Mouse (Mus musculus): Measurements from ENCODE around the gene Lrrk1. TPM values are rescaled to one million over a fixed set of nuclear protein-coding genes. Genes with fewer than 3 reads are reported as not detected.
A peak's percentile ranks its signal among the peaks of the same experiment; 100 is the strongest.

The Lrrk1 gene
- polyA plus RNA-seq, 1 experiment from 2014 or later, result 15.4 TPM

DNA sequence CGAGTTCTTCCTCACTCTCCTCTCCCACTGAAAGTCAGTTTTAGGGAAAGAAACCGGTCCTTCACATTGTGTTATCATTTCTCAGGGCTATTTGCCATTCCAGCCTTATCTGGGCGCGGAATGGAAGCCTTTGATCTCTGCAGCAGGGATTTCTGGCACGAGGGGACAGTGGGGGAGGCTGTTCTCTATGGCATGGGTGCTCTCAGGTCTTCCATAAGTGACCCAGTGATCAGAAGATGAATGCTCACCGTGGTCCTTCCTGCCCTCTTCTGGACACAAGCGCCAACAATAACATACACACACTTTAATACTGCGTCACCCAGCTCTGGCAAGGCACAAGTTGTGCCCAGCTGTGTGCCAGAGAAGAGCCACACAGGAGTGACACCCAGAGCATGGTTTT lies 18.8 kb upstream of the Lrrk1 start:
- H3K36me3 ChIP-seq (ENCODE audit: control insufficient read depth, insufficient read depth, low read length), result no peaks in the 10 kb centered on the region
- H3K4me3 ChIP-seq (ENCODE audit: low read length), result no peak overlapping the region
- no peak overlapping the region for H3K9ac ChIP-seq (ENCODE audit: low read depth, low read length)
- H3K27ac ChIP-seq (ENCODE audit: low read length), result no peak overlapping the region
- 61% methylated on average over 8 of the region's 8 CpGs for WGBS
- ATAC-seq, result no peak
- H3K9me3 ChIP-seq (ENCODE audit: control insufficient read depth, low read length), result no peaks in the 10 kb centered on the region
- peaks cover 19% of the 10 kb centered on the region for H3K4me1 ChIP-seq (ENCODE audit: control insufficient read depth, insufficient read depth, low read length)
- H3K4me2 ChIP-seq (ENCODE audit: low read depth, low read length), result no peak overlapping the region
- H3K27me3 ChIP-seq (replicated peaks; ENCODE audit: control insufficient read depth, insufficient read depth, low read length), result no peaks in the 10 kb centered on the region

DNA sequence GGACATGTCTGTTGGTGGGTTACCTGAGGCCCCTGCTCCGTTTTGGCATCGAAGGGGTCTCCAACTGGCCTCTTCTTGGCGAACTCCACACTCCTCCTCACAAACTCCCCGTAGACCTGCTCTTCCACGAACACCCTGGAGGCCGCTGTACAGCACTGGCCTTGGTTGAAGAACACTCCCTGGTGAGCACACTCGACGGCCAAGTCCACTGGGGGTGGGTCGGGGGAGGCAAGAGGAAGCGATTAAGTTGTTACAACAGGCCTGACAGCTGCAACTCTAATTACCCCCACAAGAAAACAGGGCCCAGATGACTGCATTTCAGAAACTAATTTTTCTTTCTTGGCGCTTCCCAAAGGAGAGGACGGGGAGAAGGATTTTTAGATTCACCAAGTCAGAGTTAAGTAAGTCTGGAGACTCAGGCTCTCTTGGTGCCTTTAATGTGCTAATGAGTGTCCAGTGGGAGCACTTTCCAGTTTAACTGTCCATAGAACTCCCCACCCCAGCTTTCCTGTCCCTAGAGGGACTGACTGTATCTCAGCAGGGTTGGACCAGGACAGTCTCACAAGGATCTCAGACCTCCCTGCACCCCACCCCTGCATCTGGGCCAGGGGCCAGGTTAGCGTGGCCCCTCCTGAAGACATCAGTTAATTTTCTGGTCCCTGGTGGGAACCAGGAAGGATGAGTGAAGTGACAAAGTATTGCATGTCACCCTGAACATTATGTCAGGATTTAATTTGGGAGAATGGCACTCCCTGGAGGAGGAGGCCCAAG lies 18.0 kb upstream of the Lrrk1 start:
- no peak overlapping the region for H3K4me3 ChIP-seq (ENCODE audit: low read length)
- 50% methylated on average over 13 of the region's 13 CpGs for WGBS
- ATAC-seq, result no peak
- H3K27me3 ChIP-seq (replicated peaks; ENCODE audit: control insufficient read depth, insufficient read depth, low read length), result no peaks in the 10 kb centered on the region
- no peak overlapping the region for H3K27ac ChIP-seq (ENCODE audit: low read length)
- H3K9me3 ChIP-seq (ENCODE audit: control insufficient read depth, low read length), result no peaks in the 10 kb centered on the region
- H3K36me3 ChIP-seq (ENCODE audit: control insufficient read depth, insufficient read depth, low read length), result no peaks in the 10 kb centered on the region
- peaks cover 21% of the 10 kb centered on the region for H3K4me1 ChIP-seq (ENCODE audit: control insufficient read depth, insufficient read depth, low read length)
- no peak overlapping the region for H3K9ac ChIP-seq (ENCODE audit: low read depth, low read length)
- no peak overlapping the region for H3K4me2 ChIP-seq (ENCODE audit: low read depth, low read length)

DNA sequence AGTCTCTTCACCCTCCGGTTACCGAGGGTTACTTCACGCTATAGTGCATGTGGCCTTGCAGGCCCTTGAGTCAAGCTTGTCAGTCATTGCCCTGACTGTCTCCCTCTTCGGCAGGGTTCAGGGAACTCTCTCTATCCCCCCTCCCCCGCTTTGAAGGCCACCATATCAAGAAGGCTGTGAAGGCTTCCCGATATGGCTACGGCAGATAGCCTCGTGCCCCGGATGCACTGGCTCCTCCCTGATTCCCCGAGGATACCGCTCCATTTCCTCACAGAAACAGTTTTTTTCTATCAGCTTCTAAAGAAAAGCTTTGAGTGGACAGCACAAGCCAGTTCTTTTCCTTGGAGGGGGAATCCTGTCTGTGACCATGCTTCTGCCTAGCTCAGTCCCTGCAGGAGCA lies 17.4 kb upstream of the Lrrk1 start:
- no peaks in the 10 kb centered on the region for H3K36me3 ChIP-seq (ENCODE audit: control insufficient read depth, insufficient read depth, low read length)
- no peak overlapping the region for H3K27ac ChIP-seq (ENCODE audit: low read length)
- H3K9ac ChIP-seq (ENCODE audit: low read depth, low read length), result no peak overlapping the region
- peaks cover 21% of the 10 kb centered on the region for H3K4me1 ChIP-seq (ENCODE audit: control insufficient read depth, insufficient read depth, low read length)
- ATAC-seq, result no peak
- H3K4me3 ChIP-seq (ENCODE audit: low read length), result no peak overlapping the region
- no peaks in the 10 kb centered on the region for H3K27me3 ChIP-seq (replicated peaks; ENCODE audit: control insufficient read depth, insufficient read depth, low read length)
- 49% methylated on average over 11 of the region's 11 CpGs for WGBS
- no peaks in the 10 kb centered on the region for H3K9me3 ChIP-seq (ENCODE audit: control insufficient read depth, low read length)
- H3K4me2 ChIP-seq (ENCODE audit: low read depth, low read length), result no peak overlapping the region

DNA sequence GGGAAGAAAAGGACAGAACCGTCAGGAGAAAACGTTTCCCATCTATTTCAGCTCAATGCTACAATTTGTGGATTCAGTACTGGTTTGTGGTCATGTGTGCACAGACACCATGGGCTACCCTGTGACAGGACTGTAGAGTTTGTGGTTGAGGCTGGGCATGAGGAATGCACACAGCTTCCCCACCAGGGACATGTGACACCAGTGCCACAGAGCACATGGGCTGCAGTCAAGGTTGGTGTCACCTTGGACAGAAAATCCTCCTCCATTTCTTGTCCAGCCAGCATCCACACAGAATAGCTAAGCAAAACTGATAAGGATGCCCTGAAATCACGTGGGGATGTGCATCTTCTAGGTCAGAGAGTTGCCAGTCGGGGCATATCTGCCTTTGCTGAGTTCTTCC lies 16.7 kb upstream of the Lrrk1 start:
- Histone ChIP-seq H3K9me3 (ENCODE audit: control insufficient read depth, low read length) (no peaks in the 10 kb centered on the region), H3K9ac (ENCODE audit: low read depth, low read length) (no peak overlapping the region), H3K4me3 (ENCODE audit: low read length) (no peak overlapping the region), H3K4me2 (ENCODE audit: low read depth, low read length) (no peak overlapping the region), H3K27ac (ENCODE audit: low read length) (no peak overlapping the region), H3K36me3 (ENCODE audit: control insufficient read depth, insufficient read depth, low read length) (no peaks in the 10 kb centered on the region), H3K27me3 (replicated peaks; ENCODE audit: control insufficient read depth, insufficient read depth, low read length) (no peaks in the 10 kb centered on the region), H3K4me1 (ENCODE audit: control insufficient read depth, insufficient read depth, low read length) (peaks cover 21% of the 10 kb centered on the region)
- ATAC-seq, result no peak
- 71% methylated on average over 4 of the region's 4 CpGs for WGBS

DNA sequence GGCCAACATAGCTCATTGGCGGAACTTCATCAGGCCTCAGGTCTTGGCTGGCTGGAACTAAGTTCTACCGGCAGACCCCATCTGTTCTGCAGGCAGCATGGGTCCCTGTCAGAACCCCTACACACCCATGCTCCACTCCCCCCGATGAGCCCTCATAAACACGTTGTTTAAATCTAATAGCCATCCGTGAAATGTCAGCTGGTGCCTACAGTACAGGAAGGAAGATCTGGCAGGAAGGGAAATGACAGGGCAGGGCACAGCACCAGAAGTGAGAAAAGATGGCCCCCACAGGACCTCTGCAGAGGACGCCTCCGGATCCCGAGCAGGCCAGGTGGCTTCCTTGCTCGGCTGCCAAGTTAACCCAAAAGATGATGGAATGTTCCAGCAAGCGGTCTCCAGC lies 16.0 kb upstream of the Lrrk1 start:
- H3K27me3 ChIP-seq (replicated peaks; ENCODE audit: control insufficient read depth, insufficient read depth, low read length), result no peaks in the 10 kb centered on the region
- peaks cover 21% of the 10 kb centered on the region for H3K4me1 ChIP-seq (ENCODE audit: control insufficient read depth, insufficient read depth, low read length)
- H3K4me3 ChIP-seq (ENCODE audit: low read length), result no peak overlapping the region
- H3K4me2 ChIP-seq (ENCODE audit: low read depth, low read length), result no peak overlapping the region
- no peaks in the 10 kb centered on the region for H3K36me3 ChIP-seq (ENCODE audit: control insufficient read depth, insufficient read depth, low read length)
- H3K9me3 ChIP-seq (ENCODE audit: control insufficient read depth, low read length), result no peaks in the 10 kb centered on the region
- ATAC-seq, result peak; percentile 14; the same call in 1 of the 2 replicates
- 49% methylated on average over 10 of the region's 10 CpGs for WGBS
- no peak overlapping the region for H3K9ac ChIP-seq (ENCODE audit: low read depth, low read length)
- H3K27ac ChIP-seq (ENCODE audit: low read length), result no peak overlapping the region

DNA sequence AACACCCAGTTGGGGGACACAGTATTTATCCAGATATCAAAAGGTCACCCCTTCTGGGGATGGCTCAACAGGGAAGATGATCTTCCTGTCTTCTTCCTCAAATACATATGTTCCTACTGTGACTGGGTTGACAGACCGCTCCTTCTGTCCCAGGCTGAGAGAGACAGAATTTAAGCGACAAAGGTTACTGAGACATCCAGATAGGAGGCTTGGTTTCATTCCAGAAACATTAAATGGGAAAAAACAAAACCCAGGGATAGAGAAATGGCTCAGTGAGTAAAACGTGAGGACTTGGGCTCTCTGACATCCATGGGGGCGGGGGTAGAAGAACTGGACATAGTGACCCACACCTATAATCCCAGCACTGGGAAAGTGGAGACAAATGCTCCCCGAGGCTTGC lies 14.7 kb upstream of the Lrrk1 start:
- Histone ChIP-seq H3K9ac (ENCODE audit: low read depth, low read length) (no peak overlapping the region), H3K27me3 (replicated peaks; ENCODE audit: control insufficient read depth, insufficient read depth, low read length) (no peaks in the 10 kb centered on the region), H3K27ac (ENCODE audit: low read length) (no peak overlapping the region), H3K4me1 (ENCODE audit: control insufficient read depth, insufficient read depth, low read length) (peaks cover 21% of the 10 kb centered on the region), H3K36me3 (ENCODE audit: control insufficient read depth, insufficient read depth, low read length) (no peaks in the 10 kb centered on the region), H3K9me3 (ENCODE audit: control insufficient read depth, low read length) (no peaks in the 10 kb centered on the region), H3K4me2 (ENCODE audit: low read depth, low read length) (no peak overlapping the region), H3K4me3 (ENCODE audit: low read length) (no peak overlapping the region)
- WGBS, result 94% methylated on average over 5 of the region's 5 CpGs
- no peak for ATAC-seq

DNA sequence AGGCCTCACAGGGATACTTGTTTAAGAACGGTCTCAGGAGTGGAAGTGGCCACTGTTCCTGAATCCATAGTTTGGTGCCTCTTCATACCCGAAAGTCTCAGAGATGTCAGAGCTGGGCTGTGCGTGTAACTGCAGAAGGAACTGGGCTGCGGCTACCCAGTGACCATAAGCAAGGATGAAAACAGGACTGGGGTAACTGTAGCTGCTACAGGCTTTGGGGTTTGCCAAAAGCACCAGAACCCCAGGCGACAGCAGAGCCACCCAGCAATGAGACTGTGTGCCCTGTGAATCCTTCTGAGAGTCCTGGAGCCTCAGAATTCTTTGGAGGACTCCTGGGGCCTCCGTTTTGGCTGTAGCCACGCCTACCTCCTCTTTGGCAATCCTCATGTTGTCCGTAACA lies 13.5 kb upstream of the Lrrk1 start:
- H3K9ac ChIP-seq (ENCODE audit: low read depth, low read length), result no peak overlapping the region
- H3K27ac ChIP-seq (ENCODE audit: low read length), result no peak overlapping the region
- H3K27me3 ChIP-seq (replicated peaks; ENCODE audit: control insufficient read depth, insufficient read depth, low read length), result no peaks in the 10 kb centered on the region
- H3K4me2 ChIP-seq (ENCODE audit: low read depth, low read length), result no peak overlapping the region
- 61% methylated on average over 8 of the region's 8 CpGs for WGBS
- H3K4me3 ChIP-seq (ENCODE audit: low read length), result no peak overlapping the region
- H3K4me1 ChIP-seq (ENCODE audit: control insufficient read depth, insufficient read depth, low read length), result peaks cover 19% of the 10 kb centered on the region
- no peaks in the 10 kb centered on the region for H3K36me3 ChIP-seq (ENCODE audit: control insufficient read depth, insufficient read depth, low read length)
- H3K9me3 ChIP-seq (ENCODE audit: control insufficient read depth, low read length), result no peaks in the 10 kb centered on the region
- no peak for ATAC-seq

DNA sequence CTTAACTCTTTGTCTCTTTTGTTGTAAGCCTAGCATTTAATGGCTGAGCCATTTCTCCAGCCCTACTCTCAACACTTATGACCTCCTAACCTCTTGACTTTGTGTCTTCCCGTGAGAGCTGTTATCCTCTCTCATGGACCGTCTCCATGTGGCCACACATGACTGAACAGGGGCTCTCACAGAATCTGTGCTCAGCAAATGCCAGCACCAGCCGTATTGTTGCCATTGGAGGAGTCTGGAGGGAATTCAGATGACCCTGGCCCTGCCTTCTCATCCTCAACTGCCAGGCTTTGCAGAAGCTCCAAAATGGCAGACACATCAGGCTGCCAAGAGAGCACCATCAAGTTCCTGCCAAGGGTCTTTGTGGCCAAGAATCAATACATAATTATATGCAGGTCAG lies 9.1 kb upstream of the Lrrk1 start:
- no peak for ATAC-seq
- H3K27ac ChIP-seq (ENCODE audit: low read length), result 0 out of 2 replicates have a peak overlapping the region, but pooled peaks have one; percentile 2
- no peak overlapping the region for H3K4me3 ChIP-seq (ENCODE audit: low read length)
- no peak overlapping the region for H3K9ac ChIP-seq (ENCODE audit: low read depth, low read length)
- peaks cover 2% of the 10 kb centered on the region; the same call in 1 of the 2 replicates for H3K4me1 ChIP-seq (ENCODE audit: control insufficient read depth, insufficient read depth, low read length)
- H3K27me3 ChIP-seq (replicated peaks; ENCODE audit: control insufficient read depth, insufficient read depth, low read length), result no peaks in the 10 kb centered on the region
- H3K9me3 ChIP-seq (ENCODE audit: control insufficient read depth, low read length), result no peaks in the 10 kb centered on the region
- 49% methylated on average over 3 of the region's 3 CpGs for WGBS
- H3K4me2 ChIP-seq (ENCODE audit: low read depth, low read length), result no peak overlapping the region
- no peaks in the 10 kb centered on the region for H3K36me3 ChIP-seq (ENCODE audit: control insufficient read depth, insufficient read depth, low read length)

DNA sequence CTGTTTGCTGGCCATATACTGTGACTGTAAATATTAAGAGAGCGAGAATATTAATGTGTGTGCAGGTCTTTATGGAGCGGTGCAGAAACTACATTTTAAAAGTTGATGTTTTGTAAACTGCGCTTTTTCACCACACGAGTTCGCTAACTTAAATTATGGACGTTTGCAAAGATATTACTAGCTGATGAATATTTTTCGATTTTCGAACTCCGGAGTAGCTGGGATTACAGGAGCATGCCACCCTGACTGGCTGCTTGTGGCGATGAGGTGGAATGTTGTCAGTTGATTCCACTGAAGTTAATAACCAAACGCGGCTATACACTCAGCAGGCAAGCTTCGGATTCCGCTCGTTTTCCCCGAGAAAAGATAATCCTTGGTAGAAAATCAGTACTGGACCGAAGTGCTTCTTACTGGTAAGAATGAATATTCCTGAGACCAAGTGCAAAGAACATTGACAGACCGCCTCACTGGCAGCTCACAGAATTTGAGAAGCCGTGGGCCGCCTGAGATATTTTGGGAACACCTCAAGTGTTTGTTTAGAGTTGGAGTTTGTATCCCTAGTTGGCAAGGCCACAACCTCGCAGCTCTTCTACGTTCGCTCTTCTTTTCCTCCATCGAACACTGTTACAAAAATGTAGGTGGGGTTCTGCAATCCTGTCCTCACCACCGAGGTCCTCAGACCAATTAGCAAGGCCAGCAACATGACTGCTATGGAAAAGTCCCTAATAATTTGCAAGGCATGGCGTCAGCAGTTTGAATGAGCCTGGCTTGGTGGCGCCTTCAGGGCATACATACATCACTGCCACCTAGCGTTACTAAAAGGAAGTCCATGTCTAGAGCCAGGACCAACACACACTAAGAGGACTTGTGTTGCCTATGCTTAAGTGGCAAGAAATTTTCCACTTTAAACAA lies 727 bp upstream of the Lrrk1 start:
- Histone ChIP-seq H3K9me3 (ENCODE audit: control insufficient read depth, low read length) (no peaks in the 10 kb centered on the region), H3K27ac (ENCODE audit: low read length) (no peak overlapping the region; the same call in 1 of the 2 replicates), H3K4me2 (ENCODE audit: low read depth, low read length) (peak overlapping the region; percentile 88), H3K4me1 (ENCODE audit: control insufficient read depth, insufficient read depth, low read length) (peaks cover 21% of the 10 kb centered on the region), H3K9ac (ENCODE audit: low read depth, low read length) (peak overlapping the region; percentile 95), H3K4me3 (ENCODE audit: low read length) (peak overlapping the region; percentile 91), H3K36me3 (ENCODE audit: control insufficient read depth, insufficient read depth, low read length) (no peaks in the 10 kb centered on the region), H3K27me3 (replicated peaks; ENCODE audit: control insufficient read depth, insufficient read depth, low read length) (no peaks in the 10 kb centered on the region)
- WGBS, result 12% methylated on average over 28 of the region's 28 CpGs
- ATAC-seq, result peak; percentile 78
